Mouse (Mus musculus) olfactory bulb, adult 2 months (tissue): Measurements from ENCODE around the gene Ccl11.

Source experiments
- CTCF ChIP-seq: fragments of 200-500 bp; IDR thresholded peaks from 2 replicates; pipeline ENCODE4 v1.5.1; 2012; ENCODE audit warnings: low read depth, mild to moderate bottlenecking, low read length, moderate library complexity; ENCODE audit not compliant: insufficient read depth
- POLR2A ChIP-seq: fragments of 200-500 bp; IDR thresholded peaks from 2 replicates; pipeline ENCODE4 v1.6.1; 2012; ENCODE audit warnings: mild to moderate bottlenecking, low read depth, low read length, moderate library complexity; ENCODE audit not compliant: insufficient read depth

GRCm38 (mm10) chr11:82045471-82045870 lies 12.2 kb upstream of the Ccl11 start, which contains the start of gene Ccl7:
- TF ChIP-seq CTCF (no peak), POLR2A (no peak)
